Mouse (Mus musculus): ENCODE measurements around the gene C1qtnf1. TPM values are rescaled to one million over a fixed set of nuclear protein-coding genes. Genes with fewer than 3 reads are reported as not detected.
A peak's percentile ranks its signal among the peaks of the same experiment; 100 is the strongest.

C1qtnf1 gene
- polyA plus RNA-seq, 1 experiment from 2014 or later, result 3.4 TPM

DNA sequence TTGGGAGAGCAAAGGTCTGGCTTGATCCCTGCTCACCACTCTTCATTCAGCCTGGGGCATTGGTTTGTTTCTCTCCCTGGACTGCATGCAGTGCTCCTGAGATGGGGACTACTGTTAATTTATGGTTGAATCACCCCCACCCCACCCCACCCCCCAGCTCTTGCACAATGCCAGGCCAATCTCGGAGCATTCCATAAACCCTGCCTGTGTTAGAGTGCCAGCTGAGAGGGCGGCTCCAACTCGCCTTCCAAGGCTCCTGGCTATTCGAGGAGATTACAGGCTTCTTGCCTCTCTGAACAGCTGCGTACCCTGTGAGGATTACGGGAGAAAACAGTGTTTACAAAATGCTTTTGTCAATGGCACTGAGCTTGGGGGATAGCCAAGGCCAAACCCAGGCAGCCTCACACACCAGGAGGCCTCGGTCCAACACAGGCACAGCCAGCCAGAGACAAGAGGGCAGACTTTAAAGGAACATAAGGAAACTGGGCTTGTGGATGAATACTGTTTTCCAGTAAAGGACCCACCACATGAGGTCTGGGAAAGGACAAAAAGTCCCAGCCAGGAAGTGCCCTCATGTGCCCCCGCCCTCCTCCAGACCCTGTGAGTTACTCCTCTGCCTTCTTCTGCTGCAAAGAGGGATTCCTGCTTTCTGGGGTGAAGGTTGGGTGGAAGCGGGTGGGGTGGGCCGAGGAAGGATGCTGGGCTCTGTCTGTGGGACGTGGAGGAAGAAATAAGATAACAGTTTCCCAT is 10.8 kb downstream of the C1qtnf1 start:
- WGBS, result 37% methylated on average over 11 of the region's 11 CpGs
- H3K27me3 ChIP-seq, result peaks cover 10% of the 10 kb centered on the region; the same call in 1 of the 2 replicates
- H3K4me1 ChIP-seq (replicated peaks), result peaks cover 52% of the 10 kb centered on the region
- no peaks in the 10 kb centered on the region for H3K36me3 ChIP-seq
- no peak overlapping the region for H3K4me3 ChIP-seq (replicated peaks)
- no peaks in the 10 kb centered on the region for H3K9me3 ChIP-seq
- no peak overlapping the region; the same call in 1 of the 2 replicates for H3K9ac ChIP-seq (replicated peaks)
- peak overlapping the region; percentile 14 for H3K27ac ChIP-seq
- no peak overlapping the region for H3K4me2 ChIP-seq
- no peak for ATAC-seq (ENCODE audit: insufficient number of reproducible peaks, insufficient read depth, low FRiP score, low TSS enrichment, low read depth)

GRCm38 (mm10) chr11:118442691-118443090 is 14.7 kb downstream of the C1qtnf1 start:
- no peak for ATAC-seq (ENCODE audit: insufficient number of reproducible peaks, insufficient read depth, low FRiP score, low TSS enrichment, low read depth)
- no peaks in the 10 kb centered on the region for H3K36me3 ChIP-seq

DNA sequence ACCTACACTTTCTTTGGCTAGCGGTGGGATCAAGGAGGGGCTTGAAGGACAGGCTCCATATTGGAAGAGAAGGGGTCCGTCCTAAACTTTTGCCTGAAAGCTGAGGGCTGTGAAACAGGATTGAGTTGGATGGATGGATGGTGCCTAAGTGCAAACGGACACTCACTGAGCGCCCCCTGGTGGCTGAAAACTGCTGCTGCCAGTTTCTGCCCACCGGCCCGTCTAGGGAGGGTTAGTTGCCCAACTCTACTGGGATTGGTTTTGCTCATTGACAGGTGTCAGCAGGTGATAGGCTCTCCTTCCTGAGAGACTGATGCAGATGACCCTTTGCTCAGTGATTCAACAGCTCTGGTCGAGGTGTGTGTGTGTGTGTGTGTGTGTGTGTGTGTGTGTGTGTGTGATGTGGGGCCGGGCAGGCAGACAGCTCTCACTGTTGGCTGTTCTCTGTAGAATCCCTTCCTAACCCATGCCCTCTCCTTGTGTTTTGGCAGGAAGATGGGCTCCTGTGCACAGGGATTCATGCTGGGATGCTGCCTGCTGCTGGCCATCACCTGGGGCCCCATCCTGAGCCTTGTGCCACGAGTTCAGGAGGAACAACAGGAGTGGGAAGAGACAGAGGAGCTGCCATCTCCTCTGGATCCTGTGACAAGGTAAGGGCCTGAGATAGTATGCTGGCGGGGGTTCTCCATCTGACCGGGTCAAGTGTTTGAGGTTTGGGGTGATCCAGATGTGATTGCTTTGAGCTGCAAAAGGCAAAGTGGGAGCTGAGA is 15.4 kb downstream of the C1qtnf1 start:
- Histone ChIP-seq H3K9me3 (no peaks in the 10 kb centered on the region), H3K27ac (no peak overlapping the region), H3K4me2 (no peak overlapping the region), H3K27me3 (peaks cover 14% of the 10 kb centered on the region; the same call in 1 of the 2 replicates), H3K4me1 (replicated peaks) (peaks cover 21% of the 10 kb centered on the region), H3K9ac (replicated peaks) (no peak overlapping the region), H3K4me3 (replicated peaks) (no peak overlapping the region), H3K36me3 (no peaks in the 10 kb centered on the region)
- no peak for ATAC-seq (ENCODE audit: insufficient number of reproducible peaks, insufficient read depth, low FRiP score, low TSS enrichment, low read depth)
- WGBS, result 33% methylated on average over 11 of the region's 11 CpGs

More at GRCm38 (mm10) chr11:118442691-118443090, 14.7 kb downstream of the C1qtnf1 start:
- no peak overlapping the region for H3K27ac ChIP-seq
- peaks cover 26% of the 10 kb centered on the region for H3K4me1 ChIP-seq (replicated peaks)
- H3K9me3 ChIP-seq, result no peaks in the 10 kb centered on the region
- H3K9ac ChIP-seq (replicated peaks), result no peak overlapping the region
- 76% methylated on average over 13 of the region's 13 CpGs for WGBS
- no peak overlapping the region for H3K4me3 ChIP-seq (replicated peaks)
- no peak overlapping the region for H3K4me2 ChIP-seq
- peaks cover 14% of the 10 kb centered on the region; the same call in 1 of the 2 replicates for H3K27me3 ChIP-seq

DNA sequence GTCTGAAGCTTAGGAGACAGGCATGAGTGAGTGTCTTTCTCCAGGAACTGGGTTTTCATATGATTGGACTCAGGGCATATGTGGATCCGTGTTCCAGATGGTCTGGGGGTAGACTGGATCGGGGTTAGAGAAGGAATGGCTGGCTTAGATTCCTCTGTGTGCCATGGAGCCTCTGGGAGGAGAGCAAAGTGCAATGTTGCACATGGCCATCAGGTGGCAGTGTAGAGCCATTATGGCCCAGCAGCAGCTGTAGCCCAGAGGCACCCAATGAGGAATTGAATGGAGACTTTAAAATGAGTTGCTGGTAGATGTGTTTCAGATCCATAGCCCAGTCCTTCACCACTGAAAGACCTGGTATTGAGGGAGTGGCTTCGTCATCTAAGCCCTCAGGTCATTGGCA is 17.8 kb downstream of the C1qtnf1 start:
- WGBS, result 17% methylated on average over 3 of the region's 3 CpGs
- Histone ChIP-seq H3K9me3 (no peaks in the 10 kb centered on the region), H3K36me3 (no peaks in the 10 kb centered on the region), H3K4me1 (replicated peaks) (peaks cover 6% of the 10 kb centered on the region), H3K27ac (no peak overlapping the region), H3K4me2 (no peak overlapping the region), H3K27me3 (peaks cover 14% of the 10 kb centered on the region; the same call in 1 of the 2 replicates), H3K4me3 (replicated peaks) (no peak overlapping the region), H3K9ac (replicated peaks) (no peak overlapping the region)
- no peak for ATAC-seq (ENCODE audit: insufficient number of reproducible peaks, insufficient read depth, low FRiP score, low TSS enrichment, low read depth)

GRCm38 (mm10) chr11:118447346-118447745 is 19.3 kb downstream of the C1qtnf1 start:
- H3K27ac ChIP-seq, result peak overlapping the region; percentile 41; the same call in 1 of the 2 replicates

DNA sequence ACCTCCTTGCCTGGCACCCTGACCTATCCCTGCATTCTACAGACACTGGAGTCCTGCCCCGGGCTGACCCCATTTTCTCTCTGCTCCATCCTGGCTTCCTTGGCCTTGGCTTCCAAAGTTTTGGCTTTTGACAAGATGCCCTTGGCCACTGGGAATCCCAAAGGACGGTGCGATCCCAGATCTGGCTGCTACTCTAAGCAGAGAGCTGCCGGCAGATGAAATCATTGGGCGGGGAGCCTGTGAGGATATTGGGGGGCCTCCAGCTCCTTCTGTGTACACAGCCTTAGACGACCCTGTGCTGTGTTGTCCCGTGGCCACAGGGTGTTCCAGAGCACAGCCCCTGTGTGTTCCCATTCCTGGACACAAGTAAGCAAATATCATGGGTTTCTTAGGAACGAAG is 20.4 kb downstream of the C1qtnf1 start:
- H3K27me3 ChIP-seq, result peaks cover 13% of the 10 kb centered on the region; the same call in 1 of the 2 replicates
- H3K4me3 ChIP-seq (replicated peaks), result no peak overlapping the region
- peaks cover 6% of the 10 kb centered on the region for H3K4me1 ChIP-seq (replicated peaks)
- ATAC-seq (ENCODE audit: insufficient number of reproducible peaks, insufficient read depth, low FRiP score, low TSS enrichment, low read depth), result no peak
- no peak overlapping the region for H3K27ac ChIP-seq
- no peaks in the 10 kb centered on the region for H3K9me3 ChIP-seq
- H3K36me3 ChIP-seq, result no peaks in the 10 kb centered on the region
- no peak overlapping the region for H3K9ac ChIP-seq (replicated peaks)
- H3K4me2 ChIP-seq, result no peak overlapping the region
- WGBS, result 88% methylated on average over 8 of the region's 8 CpGs

More at GRCm38 (mm10) chr11:118447346-118447745, 19.3 kb downstream of the C1qtnf1 start:
- Histone ChIP-seq H3K36me3 (no peaks in the 10 kb centered on the region), H3K27me3 (peaks cover 14% of the 10 kb centered on the region; the same call in 1 of the 2 replicates), H3K4me2 (no peak overlapping the region), H3K4me3 (replicated peaks) (no peak overlapping the region), H3K9me3 (no peaks in the 10 kb centered on the region), H3K9ac (replicated peaks) (0 out of 2 replicates have a peak overlapping the region, but pooled peaks have one; percentile 5), H3K4me1 (replicated peaks) (peaks cover 6% of the 10 kb centered on the region)
- ATAC-seq (ENCODE audit: insufficient number of reproducible peaks, insufficient read depth, low FRiP score, low TSS enrichment, low read depth), result no peak
- 41% methylated on average over 4 of the region's 4 CpGs for WGBS

DNA sequence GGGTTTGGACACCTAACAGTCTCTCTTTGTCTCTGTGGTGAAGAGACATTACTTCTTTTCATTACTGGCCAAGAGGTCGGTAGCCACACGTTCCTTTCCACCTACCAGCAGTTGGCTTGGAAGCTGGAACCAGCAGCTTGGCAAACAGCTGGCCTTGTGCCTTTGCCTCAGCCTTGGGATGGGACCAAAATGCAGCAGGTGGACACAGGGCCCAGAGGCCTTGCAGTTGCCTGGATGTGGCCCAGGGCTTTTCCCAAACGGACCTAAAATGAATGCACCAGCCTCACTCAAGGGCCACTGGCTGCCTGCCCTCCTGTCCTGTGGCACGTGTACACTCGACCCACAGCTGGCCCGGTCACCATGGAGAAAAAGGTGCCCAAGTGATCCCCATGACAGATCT is 23.2 kb downstream of the C1qtnf1 start:
- Histone ChIP-seq H3K9me3 (no peaks in the 10 kb centered on the region), H3K9ac (replicated peaks) (no peak overlapping the region), H3K4me2 (no peak overlapping the region), H3K4me1 (replicated peaks) (peaks cover 6% of the 10 kb centered on the region), H3K27ac (no peak overlapping the region), H3K36me3 (no peaks in the 10 kb centered on the region), H3K27me3 (no peaks in the 10 kb centered on the region), H3K4me3 (replicated peaks) (no peak overlapping the region)
- no peak for ATAC-seq (ENCODE audit: insufficient number of reproducible peaks, insufficient read depth, low FRiP score, low TSS enrichment, low read depth)
- WGBS, result 84% methylated on average over 6 of the region's 6 CpGs

DNA sequence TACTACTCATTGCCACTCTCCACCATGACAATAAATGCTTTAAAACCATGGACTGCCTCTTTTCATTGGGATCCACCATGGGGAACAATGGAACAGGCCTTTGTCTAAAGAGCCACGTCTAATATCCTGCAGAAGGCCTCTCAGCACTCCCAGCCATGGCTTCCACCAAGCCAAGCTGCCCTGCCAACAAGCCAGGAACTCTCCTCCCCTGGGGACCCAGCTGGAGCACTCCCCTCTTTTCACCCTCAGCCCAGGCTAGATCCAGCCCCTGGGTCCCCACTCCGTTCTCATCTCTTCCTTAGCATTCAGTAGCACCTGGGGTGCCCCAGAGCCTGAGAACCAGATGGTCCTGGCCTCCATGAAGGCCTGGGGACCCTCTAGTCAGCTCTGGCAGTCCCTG is 25.0 kb downstream of the C1qtnf1 start:
- H3K4me3 ChIP-seq (replicated peaks), result no peak overlapping the region
- H3K36me3 ChIP-seq, result no peaks in the 10 kb centered on the region
- 84% methylated on average over 2 of the region's 2 CpGs for WGBS
- no peaks in the 10 kb centered on the region for H3K27me3 ChIP-seq
- no peak overlapping the region for H3K9ac ChIP-seq (replicated peaks)
- no peak overlapping the region for H3K27ac ChIP-seq
- no peaks in the 10 kb centered on the region for H3K9me3 ChIP-seq
- no peaks in the 10 kb centered on the region for H3K4me1 ChIP-seq (replicated peaks)
- ATAC-seq (ENCODE audit: insufficient number of reproducible peaks, insufficient read depth, low FRiP score, low TSS enrichment, low read depth), result no peak
- H3K4me2 ChIP-seq, result no peak overlapping the region

GRCm38 (mm10) chr11:118453886-118454671 is 26.1 kb downstream of the C1qtnf1 start:
- Histone ChIP-seq H3K9me3 (no peaks in the 10 kb centered on the region), H3K27ac (no peak overlapping the region), H3K36me3 (no peaks in the 10 kb centered on the region), H3K4me1 (replicated peaks) (peaks cover 5% of the 10 kb centered on the region), H3K4me3 (replicated peaks) (no peak overlapping the region), H3K27me3 (no peaks in the 10 kb centered on the region), H3K4me2 (no peak overlapping the region), H3K9ac (replicated peaks) (no peak overlapping the region)
- 69% methylated on average over 11 of the region's 11 CpGs for WGBS
- no peak for ATAC-seq (ENCODE audit: insufficient number of reproducible peaks, insufficient read depth, low FRiP score, low TSS enrichment, low read depth)

DNA sequence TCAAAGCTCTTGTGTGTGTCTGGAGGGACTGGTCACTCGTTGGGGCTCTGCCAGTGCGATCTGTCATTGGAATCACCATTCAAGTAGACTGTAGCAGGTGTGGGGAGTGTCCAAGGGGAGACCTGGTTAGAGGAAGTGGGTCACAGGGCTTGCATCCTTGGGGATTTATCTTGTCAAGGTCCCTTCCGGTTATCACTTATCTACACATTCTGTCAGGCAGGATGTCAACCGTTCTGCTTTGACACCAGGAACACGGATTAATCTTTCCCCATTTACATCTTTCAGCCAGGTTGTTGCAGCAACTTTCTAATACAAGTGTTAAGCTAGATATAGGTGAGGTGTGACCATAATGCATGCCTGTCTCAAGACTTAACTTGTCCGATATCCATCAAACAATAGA is 27.8 kb downstream of the C1qtnf1 start:
- no peak overlapping the region for H3K4me3 ChIP-seq (replicated peaks)
- no peaks in the 10 kb centered on the region for H3K36me3 ChIP-seq
- H3K27ac ChIP-seq, result no peak overlapping the region
- no peaks in the 10 kb centered on the region for H3K27me3 ChIP-seq
- H3K9ac ChIP-seq (replicated peaks), result no peak overlapping the region
- no peak for ATAC-seq (ENCODE audit: insufficient number of reproducible peaks, insufficient read depth, low FRiP score, low TSS enrichment, low read depth)
- WGBS, result 86% methylated on average over 6 of the region's 6 CpGs
- peaks cover 11% of the 10 kb centered on the region for H3K4me1 ChIP-seq (replicated peaks)
- no peak overlapping the region for H3K4me2 ChIP-seq
- no peaks in the 10 kb centered on the region for H3K9me3 ChIP-seq

- Histone ChIP-seq H3K36me3 (no peaks in the 10 kb centered on the region), H3K4me3 (replicated peaks) (no peak overlapping the region), H3K4me2 (no peak overlapping the region), H3K9ac (replicated peaks) (no peak overlapping the region), H3K4me1 (replicated peaks) (peaks cover 11% of the 10 kb centered on the region), H3K9me3 (no peaks in the 10 kb centered on the region), H3K27me3 (no peaks in the 10 kb centered on the region), H3K27ac (no peak overlapping the region)
- WGBS, result 85% methylated on average over 11 of the region's 11 CpGs
- ATAC-seq (ENCODE audit: insufficient number of reproducible peaks, insufficient read depth, low FRiP score, low TSS enrichment, low read depth), result no peak
Measured at GRCm38 (mm10) chr11:118456937-118457336, 28.9 kb downstream of the C1qtnf1 start.
